Mouse (Mus musculus): ENCODE results near the gene Prr13. TPM values are rescaled to one million over a fixed set of nuclear protein-coding genes. Genes with fewer than 3 reads are reported as not detected.

Prr13 gene
- polyA plus RNA-seq, 1 experiment from 2014 or later, result 76.0 TPM

GRCm38 (mm10) chr15:102463666-102464065 lies 4.8 kb downstream of the Prr13 start:
- no peak for ATAC-seq
- peaks cover 26% of the 10 kb centered on the region for H3K4me1 ChIP-seq (ENCODE audit: insufficient read depth)
- H3K36me3 ChIP-seq (replicated peaks; ENCODE audit: insufficient read depth, low read length), result peaks cover 27% of the 10 kb centered on the region
- no peak overlapping the region for H3K4me2 ChIP-seq (ENCODE audit: low read depth, low read length)
- H3K27me3 ChIP-seq (ENCODE audit: insufficient read depth, low read length), result no peaks in the 10 kb centered on the region
- no peak overlapping the region for H3K9ac ChIP-seq (replicated peaks)
- TF ChIP-seq EP300 (IDR thresholded peaks at IDR 0.05; ENCODE audit: low read depth) (no peak), CTCF (IDR thresholded peaks at IDR 0.05; ENCODE audit: low read depth) (peak; percentile 75)
- H3K9me3 ChIP-seq (ENCODE audit: low read length), result no peaks in the 10 kb centered on the region
- DNase-seq, result no peak
- H3K4me3 ChIP-seq (ENCODE audit: low read depth, low read length), result no peak overlapping the region
- no peak overlapping the region for H3K27ac ChIP-seq (ENCODE audit: low read depth)

GRCm38 (mm10) chr15:102468675-102469370 lies 10.0 kb downstream of the Prr13 start:
- no peak for DNase-seq
- 96% methylated on average over 9 of the region's 9 CpGs for WGBS (ENCODE audit: insufficient replicate concordance)
- peaks cover 10% of the 10 kb centered on the region; the same call in 1 of the 2 replicates for H3K4me1 ChIP-seq (ENCODE audit: insufficient read depth)
- H3K4me3 ChIP-seq (ENCODE audit: low read depth, low read length), result no peak overlapping the region
- H3K9me3 ChIP-seq (ENCODE audit: low read length), result no peaks in the 10 kb centered on the region
- no peak for TF ChIP-seq EP300 (IDR thresholded peaks at IDR 0.05; ENCODE audit: low read depth)
- no peak for TF ChIP-seq CTCF (IDR thresholded peaks at IDR 0.05; ENCODE audit: low read depth)
- no peaks in the 10 kb centered on the region for H3K27me3 ChIP-seq (ENCODE audit: insufficient read depth, low read length)
- no peak overlapping the region for H3K27ac ChIP-seq (ENCODE audit: low read depth)
- peaks cover 18% of the 10 kb centered on the region for H3K36me3 ChIP-seq (replicated peaks; ENCODE audit: insufficient read depth, low read length)
- H3K9ac ChIP-seq (replicated peaks), result no peak overlapping the region
- H3K4me2 ChIP-seq (ENCODE audit: low read depth, low read length), result no peak overlapping the region
- no peak for ATAC-seq

GRCm38 (mm10) chr15:102470183-102470604 lies 11.4 kb downstream of the Prr13 start, which contains the start of gene Pcbp2:
TSS of gene Pcbp2 (plus strand) at chr15:102470539.
- peak; percentile 96 for DNase-seq
- WGBS (ENCODE audit: insufficient replicate concordance), result 3% methylated on average over 34 of the region's 40 CpGs
- H3K4me3 ChIP-seq (ENCODE audit: low read depth, low read length), result peak within 1 kb of the TSS; percentile 99
- H3K4me2 ChIP-seq (ENCODE audit: low read depth, low read length), result peak within 1 kb of the TSS; percentile 76
- peak within 1 kb of the TSS; percentile 97 for H3K9ac ChIP-seq (replicated peaks)
- H3K27me3 ChIP-seq (ENCODE audit: insufficient read depth, low read length), result no peaks in the 10 kb centered on the region
- H3K4me1 ChIP-seq (ENCODE audit: insufficient read depth), result peaks cover 10% of the 10 kb centered on the region; the same call in 1 of the 2 replicates
- peaks cover 25% of the 10 kb centered on the region for H3K36me3 ChIP-seq (replicated peaks; ENCODE audit: insufficient read depth, low read length)
- H3K27ac ChIP-seq (ENCODE audit: low read depth), result peak within 1 kb of the TSS; percentile 98
- no peaks in the 10 kb centered on the region for H3K9me3 ChIP-seq (ENCODE audit: low read length)
- TF ChIP-seq CTCF (IDR thresholded peaks at IDR 0.05; ENCODE audit: low read depth) (peak; percentile 96), EP300 (IDR thresholded peaks at IDR 0.05; ENCODE audit: low read depth) (peak; percentile 62)
- ATAC-seq, result peak; percentile 97

GRCm38 (mm10) chr15:102470605-102471294 lies 11.9 kb downstream of the Prr13 start:
- H3K9me3 ChIP-seq (ENCODE audit: low read length), result no peaks in the 10 kb centered on the region
- peak; percentile 38; the same call in 1 of the 2 replicates for TF ChIP-seq CTCF (IDR thresholded peaks at IDR 0.05; ENCODE audit: low read depth)
- TF ChIP-seq EP300 (IDR thresholded peaks at IDR 0.05; ENCODE audit: low read depth), result no peak
- DNase-seq (peak; percentile 88), ATAC-seq (peak; percentile 76)
- H3K9ac ChIP-seq (replicated peaks), result peak overlapping the region; percentile 97
- peak overlapping the region; percentile 99 for H3K4me3 ChIP-seq (ENCODE audit: low read depth, low read length)
- peaks cover 10% of the 10 kb centered on the region; the same call in 1 of the 2 replicates for H3K4me1 ChIP-seq (ENCODE audit: insufficient read depth)
- peaks cover 27% of the 10 kb centered on the region for H3K36me3 ChIP-seq (replicated peaks; ENCODE audit: insufficient read depth, low read length)
- H3K27me3 ChIP-seq (ENCODE audit: insufficient read depth, low read length), result no peaks in the 10 kb centered on the region
- peak overlapping the region; percentile 76 for H3K4me2 ChIP-seq (ENCODE audit: low read depth, low read length)
- under 1% methylated on average over 43 of the region's 67 CpGs for WGBS (ENCODE audit: insufficient replicate concordance)
- H3K27ac ChIP-seq (ENCODE audit: low read depth), result peak overlapping the region; percentile 98

- under 1% methylated on average over 10 of the region's 10 CpGs for WGBS (ENCODE audit: insufficient replicate concordance)
- no peaks in the 10 kb centered on the region for H3K9me3 ChIP-seq (ENCODE audit: low read length)
- peaks cover 32% of the 10 kb centered on the region for H3K36me3 ChIP-seq (replicated peaks; ENCODE audit: insufficient read depth, low read length)
- no peaks in the 10 kb centered on the region for H3K27me3 ChIP-seq (ENCODE audit: insufficient read depth, low read length)
- H3K27ac ChIP-seq (ENCODE audit: low read depth), result peak overlapping the region; percentile 98
- H3K4me3 ChIP-seq (ENCODE audit: low read depth, low read length), result peak overlapping the region; percentile 99
- peaks cover 10% of the 10 kb centered on the region; the same call in 1 of the 2 replicates for H3K4me1 ChIP-seq (ENCODE audit: insufficient read depth)
- H3K9ac ChIP-seq (replicated peaks), result peak overlapping the region; percentile 97
- no peak for ATAC-seq
- no peak for DNase-seq
- no peak for TF ChIP-seq EP300 (IDR thresholded peaks at IDR 0.05; ENCODE audit: low read depth)
- no peak for TF ChIP-seq CTCF (IDR thresholded peaks at IDR 0.05; ENCODE audit: low read depth)
- peak overlapping the region; percentile 76 for H3K4me2 ChIP-seq (ENCODE audit: low read depth, low read length)
Measured at GRCm38 (mm10) chr15:102471295-102471645, 12.4 kb downstream of the Prr13 start.

- TF ChIP-seq CTCF (IDR thresholded peaks at IDR 0.05; ENCODE audit: low read depth) (no peak), EP300 (IDR thresholded peaks at IDR 0.05; ENCODE audit: low read depth) (no peak)
- ATAC-seq (no peak), DNase-seq (no peak)
- H3K4me3 ChIP-seq (ENCODE audit: low read depth, low read length), result peak overlapping the region; percentile 99
- H3K27ac ChIP-seq (ENCODE audit: low read depth), result peak overlapping the region; percentile 98
- H3K9ac ChIP-seq (replicated peaks), result peak overlapping the region; percentile 97
- H3K4me2 ChIP-seq (ENCODE audit: low read depth, low read length), result peak overlapping the region; percentile 76
- H3K9me3 ChIP-seq (ENCODE audit: low read length), result no peaks in the 10 kb centered on the region
- peaks cover 37% of the 10 kb centered on the region for H3K36me3 ChIP-seq (replicated peaks; ENCODE audit: insufficient read depth, low read length)
- no peaks in the 10 kb centered on the region for H3K27me3 ChIP-seq (ENCODE audit: insufficient read depth, low read length)
- peaks cover 10% of the 10 kb centered on the region; the same call in 1 of the 2 replicates for H3K4me1 ChIP-seq (ENCODE audit: insufficient read depth)
Measured at GRCm38 (mm10) chr15:102471727-102472126, 12.9 kb downstream of the Prr13 start.
